Mouse (Mus musculus) hindbrain, embryonic 16.5 days (tissue): ENCODE data around the gene Gbp2. TPM values are rescaled to one million over a fixed set of nuclear protein-coding genes. Genes with fewer than 3 reads are reported as not detected.

Experiments used
- ATAC-seq: fragments of 200-750 bp; cut with Nextera tagmentation; 2 replicates; pipeline ENCODE4 v1.8.0; 2017; ENCODE audit warnings: moderate TSS enrichment, moderate library complexity
- H3K27ac ChIP-seq: fragments of 300-500 bp; sonication (generic); 2 replicates; pipeline ENCODE4 v1.5.1; 2014; ENCODE audit warnings: low read depth, mild to moderate bottlenecking, control low read depth, low read length, moderate library complexity
- H3K27me3 ChIP-seq: fragments of 300-500 bp; sonication (generic); replicated peaks from 2 replicates; pipeline ENCODE4 v1.6.1; 2014; ENCODE audit warnings: low read length; ENCODE audit not compliant: control insufficient read depth, insufficient read depth
- H3K36me3 ChIP-seq: fragments of 300-500 bp; sonication (generic); 2 replicates; pipeline ENCODE4 v1.6.1; 2014; ENCODE audit warnings: mild to moderate bottlenecking, low read length, moderate library complexity, mixed read lengths; ENCODE audit not compliant: control insufficient read depth, insufficient read depth
- H3K4me1 ChIP-seq: fragments of 300-500 bp; sonication (generic); 2 replicates; pipeline ENCODE4 v1.6.1; 2014; ENCODE audit warnings: low read depth, low read length; ENCODE audit not compliant: control insufficient read depth, insufficient read depth
- H3K4me2 ChIP-seq: fragments of 300-500 bp; sonication (generic); 2 replicates; pipeline ENCODE4 v1.6.1; 2014; ENCODE audit warnings: mild to moderate bottlenecking, low read length, control low read depth, moderate library complexity
- H3K4me3 ChIP-seq: fragments of 300-500 bp; sonication (generic); 2 replicates; pipeline ENCODE4 v1.5.1; 2014; ENCODE audit warnings: mild to moderate bottlenecking, low read length, control low read depth, moderate library complexity
- H3K9ac ChIP-seq: fragments of 300-500 bp; sonication (generic); 2 replicates; pipeline ENCODE4 v1.6.1; 2014; ENCODE audit warnings: low read depth, mild to moderate bottlenecking, control low read depth, low read length, moderate library complexity
- H3K9me3 ChIP-seq: fragments of 300-500 bp; sonication (generic); 2 replicates; pipeline ENCODE4 v1.6.1; 2014; ENCODE audit warnings: mild to moderate bottlenecking, low read length, moderate library complexity; ENCODE audit not compliant: control insufficient read depth
- WGBS: fragments of 180-500 bp; shearing (Covaris S2); extraction: QIAGEN DNeasy Blood & Tissue Kit; methylation state at CpG from one replicate; pipeline ENCODE4 v1.1.7; 2014; 5-methylcytosine and 5-hydroxymethylcytosine counted together
- microRNA-seq: library from miRNA; unstranded; fragments of <30 nt; microRNA quantifications from one replicate; pipeline ENCODE4, GENCODE M21; 2017
- polyA plus RNA-seq: library from polyadenylated mRNA; unstranded; fragments of >200 nt; fragmentation: Nextera tagmentation; extraction: Ambion mirVana; gene quantifications from 2 replicates; pipeline ENCODE4 v1.2.1, GENCODE M21; 2015

The Gbp2 gene
- polyA plus RNA-seq, 1 experiment from 2014 or later, result 0.51 TPM

DNA sequence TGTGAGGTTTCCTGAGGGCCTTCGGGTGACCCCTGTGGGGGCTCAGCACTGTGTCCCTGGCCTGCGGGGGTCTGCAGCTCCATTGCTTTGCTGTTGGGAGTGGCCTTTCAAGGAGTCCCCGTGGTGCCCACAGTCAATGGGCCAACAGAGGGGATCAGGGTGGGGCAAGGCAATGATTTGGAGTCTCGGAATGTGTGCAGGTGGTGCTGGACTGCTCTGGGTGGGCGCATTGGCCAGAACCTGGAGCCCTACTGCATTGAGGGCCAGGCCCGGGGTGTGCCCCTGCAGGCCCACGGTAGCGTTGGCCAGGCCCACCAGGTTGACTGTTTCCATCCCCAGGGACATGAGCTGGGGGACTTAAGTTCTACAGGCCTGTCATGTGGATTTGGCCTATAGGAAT, 44.3 kb downstream of the Gbp2 start:
- 93% methylated on average over 8 of the region's 8 CpGs for WGBS
- Histone ChIP-seq H3K27me3 (no peaks in the 10 kb centered on the region), H3K4me1 (no peaks in the 10 kb centered on the region), H3K4me2 (no peak overlapping the region), H3K9me3 (no peaks in the 10 kb centered on the region), H3K9ac (no peak overlapping the region), H3K36me3 (no peaks in the 10 kb centered on the region), H3K4me3 (no peak overlapping the region), H3K27ac (no peak overlapping the region)
- no peak for ATAC-seq

- no peak for ATAC-seq
- H3K27ac ChIP-seq, result no peak overlapping the region
- H3K4me2 ChIP-seq, result no peak overlapping the region
- no peaks in the 10 kb centered on the region for H3K9me3 ChIP-seq
- WGBS, result 76% methylated on average over 1 of the region's 1 CpGs
- no peak overlapping the region for H3K4me3 ChIP-seq
- H3K27me3 ChIP-seq, result no peaks in the 10 kb centered on the region
- H3K36me3 ChIP-seq, result no peaks in the 10 kb centered on the region
- H3K4me1 ChIP-seq, result no peaks in the 10 kb centered on the region
- H3K9ac ChIP-seq, result no peak overlapping the region
Measured at GRCm38 (mm10) chr3:142674607-142675006, 54.2 kb downstream of the Gbp2 start.

Small RNA genes within 50 kb of the gene (microRNA-seq; reads per million reads assigned to microRNA genes)
- gene Mir6381, result not detected

Other genes with a start within 250 kb of the Gbp2 start
- gene Pdlim5, start 224.9 kb upstream of the Gbp2 start, polyA plus RNA-seq, result 19.2 and 20.2 TPM in 2 replicates
- gene Gbp5, start 126.6 kb upstream of the Gbp2 start, polyA plus RNA-seq, result 0.19 and 0.39 TPM in 2 replicates
- gene Gbp7, start 90.3 kb upstream of the Gbp2 start, polyA plus RNA-seq, result 2.3 and 2.9 TPM in 2 replicates
- gene Gbp3, start 60.6 kb upstream of the Gbp2 start, polyA plus RNA-seq, result 1.1 TPM in 2 replicates
- gene Gbp2b, start 25.8 kb upstream of the Gbp2 start, polyA plus RNA-seq, result 0.10 and 0.19 TPM in 2 replicates
- 6.3 and 7.8 TPM in 2 replicates for gene Kyat3, start 80.4 kb downstream of the Gbp2 start, polyA plus RNA-seq
- 67.0 and 68.1 TPM in 2 replicates for gene Gtf2b, start 144.4 kb downstream of the Gbp2 start, polyA plus RNA-seq